Mouse (Mus musculus) B cell, adult 2 months (primary cell): ENCODE results near the gene St3gal6.

Source experiments
- DNase-seq, 2 experiments: peaks; one replicate each; pipeline ENCODE4 v3.0.0; 2022

St3gal6 gene

GRCm38 (mm10) chr16:58520457-58520856, 3.6 kb downstream of the St3gal6 start:
- DNase-seq, result no peak

GRCm38 (mm10) chr16:58519650-58520073, 4.4 kb downstream of the St3gal6 start:
- no peak for DNase-seq

DNA sequence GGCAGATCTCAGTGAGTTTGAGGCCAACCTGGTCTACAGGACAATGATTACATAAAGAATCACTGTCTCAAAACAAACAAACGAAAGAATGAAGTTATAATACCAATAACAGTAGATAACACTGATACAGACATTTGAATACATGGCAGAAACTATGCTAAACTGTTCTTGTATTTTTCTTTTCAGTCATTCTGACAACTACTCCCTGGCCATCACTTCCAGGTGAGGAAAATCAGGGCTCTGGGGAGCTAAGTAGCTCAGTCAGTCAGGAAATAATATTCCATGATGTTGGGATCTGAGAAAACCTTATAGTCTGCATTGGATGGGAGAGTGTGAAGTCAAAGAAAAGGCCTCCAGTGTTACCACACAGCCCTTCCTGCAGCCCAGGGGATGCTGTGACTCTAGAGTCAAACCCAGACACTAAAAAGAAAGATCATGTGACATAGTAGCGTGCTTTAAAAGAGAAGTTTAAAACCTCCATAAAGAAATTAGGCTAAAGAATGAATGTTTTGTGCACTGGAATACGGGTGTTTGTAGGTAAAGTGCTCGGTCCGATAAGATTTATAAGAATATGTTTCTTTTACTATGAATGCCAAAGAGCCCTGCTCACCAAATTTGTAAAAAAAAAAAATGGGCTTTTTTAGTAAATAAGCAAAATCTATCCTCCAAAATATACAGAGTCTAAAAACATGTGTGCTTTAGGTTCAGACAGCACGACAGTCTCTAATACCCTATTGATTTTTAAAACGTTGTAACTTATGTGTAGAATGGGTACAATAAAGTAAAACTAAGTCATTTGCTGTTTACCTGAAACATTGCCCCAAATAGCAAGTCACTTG, 6.9 kb downstream of the St3gal6 start:
- no peak for DNase-seq

DNA sequence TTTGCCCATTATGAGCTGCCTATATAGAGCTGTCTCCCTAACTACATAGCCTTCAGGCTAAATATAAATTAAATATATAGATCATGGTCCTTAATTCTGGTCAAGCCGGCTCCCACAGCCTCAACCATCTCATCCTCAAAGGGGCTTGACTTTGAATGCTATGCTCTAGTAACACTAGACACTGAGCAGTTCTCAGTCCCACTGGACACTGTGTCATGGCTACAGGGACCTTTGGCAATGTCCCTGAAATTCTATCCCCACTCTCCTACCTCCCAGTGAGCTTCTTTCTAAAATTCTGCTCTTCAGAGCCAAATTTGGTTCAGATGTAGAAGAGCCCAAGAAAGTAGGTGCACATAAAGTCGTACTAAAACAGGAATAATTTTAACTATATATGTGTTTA, 7.9 kb downstream of the St3gal6 start:
- DNase-seq, result no peak

DNA sequence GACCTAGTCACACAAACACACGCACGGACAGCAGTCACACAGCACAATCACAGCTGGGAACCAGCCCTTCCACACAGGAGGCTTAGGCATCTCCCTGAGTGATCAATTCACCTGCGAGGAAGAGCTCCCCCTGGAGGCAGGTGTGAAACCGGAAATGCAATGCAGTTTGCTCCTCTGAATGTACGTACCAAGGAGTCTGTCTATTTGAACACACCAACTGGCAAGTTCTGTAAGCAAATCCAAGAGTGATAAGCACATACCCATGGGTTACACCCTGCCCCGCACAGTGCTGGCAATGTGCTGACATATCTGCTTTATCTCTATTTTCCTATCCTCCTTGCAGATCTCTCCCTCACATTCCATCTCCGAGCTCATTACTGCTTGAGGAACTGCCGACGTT, 9.5 kb downstream of the St3gal6 start:
- DNase-seq, result peak; percentile 83 to 85

DNA sequence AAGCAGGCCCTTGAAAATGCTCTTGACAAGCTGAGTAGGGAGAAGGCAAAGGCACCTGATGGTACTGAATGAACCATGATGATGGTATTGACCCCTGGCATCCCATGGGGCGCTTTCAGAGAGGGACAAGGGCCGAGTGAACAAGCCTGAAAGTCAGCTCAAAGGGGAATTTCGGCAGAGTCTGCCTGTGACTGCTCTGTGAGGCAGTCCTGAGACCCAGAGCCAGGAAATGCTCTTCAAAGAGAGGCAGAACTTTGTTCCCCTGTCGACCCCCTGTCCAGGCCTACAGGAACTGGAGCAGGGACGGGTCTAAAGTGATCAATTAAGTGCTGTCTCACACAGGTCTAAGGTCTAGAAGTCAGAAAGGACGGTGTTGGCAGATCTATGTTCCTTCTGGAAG, 10.3 kb downstream of the St3gal6 start:
- no peak for DNase-seq

DNA sequence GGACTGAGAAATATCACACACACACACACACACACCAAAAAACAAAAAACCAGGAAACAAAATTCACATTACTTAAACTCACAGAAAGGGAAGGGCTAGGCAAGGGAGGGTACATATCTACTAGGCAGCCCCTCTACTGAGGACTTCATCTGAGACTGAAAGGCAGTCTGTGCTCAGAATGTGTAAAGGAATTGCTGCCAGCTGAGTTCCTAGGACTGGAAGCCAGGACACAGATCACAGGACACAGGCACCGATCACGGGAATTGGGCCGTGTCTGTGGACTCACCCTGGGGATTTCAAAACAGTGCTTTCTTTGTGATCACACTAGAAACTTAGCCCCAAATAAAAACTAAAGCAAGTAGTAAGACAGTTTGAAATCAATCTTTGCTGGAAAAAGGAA, 11.2 kb downstream of the St3gal6 start:
- DNase-seq, result no peak

DNA sequence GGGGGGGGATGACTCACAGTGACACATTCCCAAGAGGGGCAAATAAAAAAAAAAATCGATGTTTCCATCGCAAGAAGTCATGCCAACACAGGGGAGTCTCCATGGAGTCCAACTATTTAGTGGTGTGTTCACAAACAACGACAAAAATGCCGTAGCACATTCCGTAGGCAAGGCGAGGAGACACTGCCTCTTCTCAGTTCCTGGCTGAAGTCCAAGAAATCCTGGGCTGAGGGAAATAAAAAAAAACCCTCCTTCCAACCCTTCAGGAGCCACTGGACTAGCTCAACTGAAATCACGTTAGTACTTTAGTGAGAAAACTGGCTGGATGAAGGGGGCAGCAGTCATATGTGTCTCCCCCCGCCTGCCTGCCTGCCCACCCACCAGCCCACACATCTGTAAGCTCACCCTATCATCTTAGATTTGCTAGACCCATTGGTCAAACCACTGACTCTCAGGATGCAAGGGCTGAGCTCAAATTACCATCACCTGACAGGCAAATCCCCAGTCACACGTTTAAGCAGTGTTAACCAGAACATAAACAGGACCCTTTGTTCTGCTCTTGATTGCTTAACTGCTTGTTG, 11.8 kb downstream of the St3gal6 start:
- no peak for DNase-seq

DNA sequence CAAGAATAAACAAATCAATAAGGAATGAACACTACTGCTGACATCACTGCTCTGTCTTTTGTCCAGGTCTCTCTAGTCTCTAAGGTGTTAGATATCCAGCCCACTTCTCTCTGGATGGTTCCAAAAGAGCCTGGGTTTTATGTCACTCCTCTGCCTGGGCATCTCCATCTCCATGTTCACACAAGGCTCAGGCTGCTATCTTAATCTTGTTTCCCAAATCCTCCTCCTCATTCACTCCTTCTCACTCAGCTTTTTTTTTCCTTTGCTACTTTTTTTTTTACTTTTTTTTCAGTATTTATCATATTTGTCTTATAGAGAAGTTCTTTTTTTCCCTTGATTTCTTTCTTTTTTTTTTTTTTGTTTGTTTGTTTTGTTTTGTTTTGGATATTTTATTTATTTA, 19.1 kb downstream of the St3gal6 start:
- DNase-seq, result no peak

DNA sequence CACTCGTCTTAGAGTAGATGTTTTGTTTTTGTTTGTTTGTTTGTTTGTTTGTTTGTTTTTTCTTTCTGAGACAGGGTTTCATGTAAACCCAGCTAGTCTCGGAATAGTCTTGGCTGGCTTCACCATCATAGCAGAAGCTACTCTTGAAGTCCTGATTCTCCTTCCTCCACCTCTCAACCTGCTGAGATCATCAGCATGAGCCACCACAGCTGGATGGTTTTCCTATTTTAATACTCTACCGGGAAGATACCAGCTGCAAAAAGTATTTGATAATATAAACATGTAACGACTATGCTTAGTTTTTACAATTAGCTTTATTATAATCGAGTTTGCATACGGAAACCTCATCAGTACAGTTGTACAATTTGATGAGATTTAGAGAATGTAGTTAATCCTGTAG, 21.5 kb downstream of the St3gal6 start:
- DNase-seq, result peak in 1 of 2 experiments; percentile 16

DNA sequence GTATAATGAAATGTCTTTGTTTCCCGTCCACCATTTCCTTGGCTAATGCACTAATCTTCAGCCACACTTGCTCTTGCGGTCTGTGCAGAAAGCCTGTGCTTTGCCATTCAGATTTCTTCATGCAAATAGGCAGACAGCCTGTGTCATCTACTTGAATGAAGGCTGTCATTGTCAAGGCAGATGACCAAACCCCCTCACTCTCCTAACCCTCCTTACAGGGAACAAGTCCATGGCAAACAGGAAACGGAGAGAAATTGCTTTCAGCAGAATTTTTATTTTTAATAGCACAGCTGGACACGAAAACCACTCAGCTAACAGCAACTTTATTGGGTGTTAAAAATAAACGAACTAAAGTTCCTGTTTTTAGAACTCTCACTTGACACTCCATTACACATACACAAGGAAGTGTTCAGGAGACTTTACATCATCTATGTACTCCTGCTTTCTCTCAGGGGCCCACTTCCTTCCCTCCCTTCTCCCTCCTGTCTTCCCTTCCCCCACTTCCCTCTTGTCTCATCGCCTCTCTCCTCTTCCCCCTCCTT, 22.2 kb downstream of the St3gal6 start:
- DNase-seq, result peak; percentile 72 to 73

- peak in 1 of 2 experiments; percentile 19 for DNase-seq
Observed at GRCm38 (mm10) chr16:58499650-58500049, 24.4 kb downstream of the St3gal6 start.

DNA sequence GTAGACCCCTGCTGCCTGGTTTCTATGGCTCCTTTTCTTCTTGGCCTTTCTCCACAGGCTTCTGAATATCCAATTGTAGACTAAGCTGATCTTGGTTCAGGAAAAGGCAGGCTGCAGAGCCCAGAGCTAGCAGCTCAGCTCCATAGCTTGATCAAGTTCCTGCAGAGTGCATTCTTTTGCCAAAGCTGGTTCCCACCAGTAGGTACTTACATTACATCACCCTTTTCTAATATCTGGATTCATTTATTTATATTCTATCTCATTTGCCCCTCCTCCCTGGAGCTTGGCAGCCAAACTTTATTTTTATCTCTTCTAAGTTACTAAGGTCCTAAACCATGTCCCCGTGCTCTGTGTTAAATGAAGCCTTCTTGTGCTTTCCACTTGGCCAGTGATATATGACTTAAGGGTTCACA, 24.9 kb downstream of the St3gal6 start:
- peak in 1 of 2 experiments; percentile 6 for DNase-seq

GRCm38 (mm10) chr16:58497886-58498713, 25.9 kb downstream of the St3gal6 start:
- peak; percentile 62 to 74 for DNase-seq

DNA sequence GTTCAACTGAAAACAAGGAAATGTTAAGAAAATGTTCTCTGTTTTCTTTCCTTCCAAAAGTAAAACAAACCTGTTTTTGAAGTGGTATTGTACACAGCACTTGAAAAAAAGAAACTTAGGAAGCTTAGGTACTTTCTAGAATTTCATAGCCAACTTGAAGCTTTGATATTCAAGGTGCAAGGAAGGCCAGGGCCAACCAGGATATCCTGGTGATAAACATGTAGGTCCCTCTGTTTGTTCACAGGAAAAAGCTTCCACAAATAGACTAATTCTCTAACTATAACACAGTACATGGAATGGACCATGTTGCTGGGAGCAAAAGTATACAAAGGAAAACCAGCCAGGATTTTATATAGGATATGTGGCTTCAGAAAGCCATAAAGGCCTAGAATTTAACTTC, 27.3 kb downstream of the St3gal6 start:
- no peak for DNase-seq

DNA sequence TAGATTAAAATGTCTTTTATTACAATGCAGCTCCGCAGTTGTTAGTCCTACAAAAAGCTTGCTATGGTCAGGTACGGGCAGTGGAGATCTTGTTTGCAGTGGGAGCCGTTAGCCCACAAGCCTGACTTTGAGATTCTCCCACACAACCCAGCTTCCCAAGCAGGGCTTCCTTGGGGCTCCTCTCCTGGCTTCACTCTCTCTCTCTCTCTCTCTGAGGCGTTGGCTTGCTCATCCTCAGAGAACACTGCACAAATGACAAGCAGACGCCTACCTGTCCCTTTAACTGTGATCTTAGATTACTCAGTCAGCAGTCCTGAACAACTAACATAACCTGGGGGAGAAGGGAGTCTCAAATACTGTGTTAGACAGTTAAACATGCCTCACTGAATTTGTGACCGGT, 36.2 kb downstream of the St3gal6 start:
- DNase-seq, result no peak

GRCm38 (mm10) chr16:58482296-58482695, 41.7 kb downstream of the St3gal6 start:
- no peak for DNase-seq

GRCm38 (mm10) chr16:58481906-58482270, 42.2 kb downstream of the St3gal6 start:
- DNase-seq, result no peak

DNA sequence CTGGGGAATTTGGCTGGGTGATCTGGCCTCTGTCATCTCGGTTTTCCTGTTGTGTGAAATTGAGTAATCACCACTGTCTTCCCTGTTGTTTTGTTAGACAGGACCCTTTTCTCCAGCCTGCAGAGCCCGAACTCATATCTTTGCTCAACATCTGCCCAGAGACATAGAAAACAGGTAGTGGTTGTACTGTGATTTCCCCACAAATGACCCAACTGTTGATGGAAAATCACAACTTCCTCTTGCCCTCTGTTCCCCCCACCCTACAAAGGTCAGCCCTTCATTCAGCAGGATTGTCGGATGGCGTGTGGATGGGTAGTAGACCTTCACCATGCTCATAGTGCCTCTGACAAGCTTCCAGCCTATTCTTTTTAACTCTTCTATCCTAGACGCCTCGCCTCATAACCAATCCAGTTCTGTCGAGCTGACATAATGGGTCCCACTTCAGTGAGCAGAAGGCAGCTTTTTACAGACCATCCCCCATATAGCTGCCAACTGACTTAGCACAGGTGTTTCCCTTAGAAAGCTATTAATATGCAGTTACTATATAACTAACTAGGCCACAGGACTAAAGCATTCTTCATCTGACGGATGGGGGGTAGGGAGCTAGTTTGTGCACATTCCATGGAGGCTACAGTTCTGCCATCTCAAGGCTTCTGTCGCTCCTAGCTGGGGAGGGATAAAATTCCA, 42.7 kb downstream of the St3gal6 start:
- DNase-seq, result peak; percentile 57 to 58

GRCm38 (mm10) chr16:58479898-58480448, 44.1 kb downstream of the St3gal6 start:
- no peak for DNase-seq

- DNase-seq, result peak; percentile 22 to 37
Observed at GRCm38 (mm10) chr16:58476363-58476762, 47.7 kb downstream of the St3gal6 start.

DNA sequence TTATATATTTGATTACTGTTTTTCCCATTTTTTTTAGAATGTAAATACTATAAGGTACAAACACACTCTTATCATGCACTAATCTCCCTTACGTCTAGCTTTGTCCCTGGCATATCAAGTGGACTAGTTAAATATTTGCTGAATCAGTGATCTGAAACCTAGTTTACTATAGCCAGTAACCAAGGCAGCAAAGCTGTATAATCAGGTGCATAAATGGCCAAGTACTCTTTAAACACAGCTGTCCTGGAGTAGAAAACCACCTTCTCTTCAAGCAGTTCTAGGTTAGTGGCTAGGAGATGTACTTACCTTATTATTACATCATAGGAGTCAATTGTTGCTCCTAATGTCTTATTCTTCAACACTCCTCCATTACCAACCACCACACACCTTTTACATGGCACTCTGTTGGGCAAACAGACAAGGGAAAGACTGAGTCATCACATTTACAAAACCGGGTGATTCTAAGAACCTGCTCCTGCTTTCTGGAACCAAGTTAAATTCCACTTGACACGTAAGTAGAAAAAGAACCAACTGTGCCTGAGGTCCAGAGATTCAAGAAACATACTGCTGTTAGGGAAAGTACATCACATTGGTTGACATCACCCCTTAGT, 48.4 kb downstream of the St3gal6 start:
- no peak for DNase-seq
